Mouse (Mus musculus): ENCODE data around the gene Tcf7l1.

Tcf7l1 gene

GRCm38 (mm10) chr6:72787322-72787947 is 1.6 kb downstream of the Tcf7l1 start:
- peak in 1 of 2 experiments; percentile 7 for DNase-seq (ENCODE audit: low spot score in 2 of 2)

- peak in 1 of 2 experiments; percentile 40 for DNase-seq (ENCODE audit: low spot score in 2 of 2)
These were observed 5.3 kb downstream of the Tcf7l1 start for GRCm38 (mm10) chr6:72783780-72784179.

GRCm38 (mm10) chr6:72778779-72779776 is 10.0 kb downstream of the Tcf7l1 start:
- DNase-seq (ENCODE audit: low spot score in 2 of 2), result no peak

GRCm38 (mm10) chr6:72777212-72777611 is 11.8 kb downstream of the Tcf7l1 start:
- DNase-seq (ENCODE audit: low spot score in 2 of 2), result no peak

GRCm38 (mm10) chr6:72774275-72774674 is 14.8 kb downstream of the Tcf7l1 start:
- DNase-seq (ENCODE audit: low spot score in 2 of 2), result no peak

- DNase-seq (ENCODE audit: low spot score in 2 of 2), result no peak
These were observed 18.9 kb downstream of the Tcf7l1 start for GRCm38 (mm10) chr6:72769915-72770776.

GRCm38 (mm10) chr6:72769343-72769742 is 19.7 kb downstream of the Tcf7l1 start:
- DNase-seq (ENCODE audit: low spot score in 2 of 2), result no peak

GRCm38 (mm10) chr6:72768804-72769203 is 20.2 kb downstream of the Tcf7l1 start:
- peak in 1 of 2 experiments; percentile 28 for DNase-seq (ENCODE audit: low spot score in 2 of 2)

- no peak for DNase-seq (ENCODE audit: low spot score in 2 of 2)
These were observed 21.0 kb downstream of the Tcf7l1 start for GRCm38 (mm10) chr6:72768097-72768496.

- no peak for DNase-seq (ENCODE audit: low spot score in 2 of 2)
These were observed 25.4 kb downstream of the Tcf7l1 start for GRCm38 (mm10) chr6:72763616-72764015.

- no peak for DNase-seq (ENCODE audit: low spot score in 2 of 2)
These were observed 27.4 kb downstream of the Tcf7l1 start for GRCm38 (mm10) chr6:72761645-72762044.

- DNase-seq (ENCODE audit: low spot score in 2 of 2), result no peak
These were observed 30.6 kb downstream of the Tcf7l1 start for GRCm38 (mm10) chr6:72758239-72759017.

- DNase-seq (ENCODE audit: low spot score in 2 of 2), result no peak
These were observed 33.7 kb downstream of the Tcf7l1 start for GRCm38 (mm10) chr6:72755267-72755889.

GRCm38 (mm10) chr6:72754215-72754614 is 34.8 kb downstream of the Tcf7l1 start:
- DNase-seq (ENCODE audit: low spot score in 2 of 2), result no peak

GRCm38 (mm10) chr6:72753782-72754181 is 35.3 kb downstream of the Tcf7l1 start:
- no peak for DNase-seq (ENCODE audit: low spot score in 2 of 2)

- no peak for DNase-seq (ENCODE audit: low spot score in 2 of 2)
These were observed 36.2 kb downstream of the Tcf7l1 start for GRCm38 (mm10) chr6:72752824-72753223.

- no peak for DNase-seq (ENCODE audit: low spot score in 2 of 2)
These were observed 37.8 kb downstream of the Tcf7l1 start for GRCm38 (mm10) chr6:72751210-72751609.

GRCm38 (mm10) chr6:72748882-72749437 is 40.1 kb downstream of the Tcf7l1 start:
- no peak for DNase-seq (ENCODE audit: low spot score in 2 of 2)

- DNase-seq (ENCODE audit: low spot score in 2 of 2), result no peak
These were observed 40.6 kb downstream of the Tcf7l1 start for GRCm38 (mm10) chr6:72748421-72748820.

GRCm38 (mm10) chr6:72747814-72748213 is 41.2 kb downstream of the Tcf7l1 start:
- no peak for DNase-seq (ENCODE audit: low spot score in 2 of 2)
